Comparison of ENCODE assay signal across 9 mouse cellular contexts in genomic region chr7:141191796-141192685, GRCm38 (mm10). TPM values are rescaled to one million over a fixed set of nuclear protein-coding genes. Genes with fewer than 3 reads are reported as not detected.
DNase-seq lines count a peak whose midpoint lies in the region; ATAC-seq lines count a peak whose summit lies in the region.
"Had no signal": no experiment of that assay in that cellular context is flagged by ENCODE, and none has a peak within 500 bp of the region (broad histone marks: within the 10 kb centered on the region; RNA-seq: fewer than 3 reads in every experiment).

No protein-coding gene starts in this region.

- H3K9ac ChIP-seq in lung, embryonic 16.5 days (ENCODE audit: low read length) = peak overlapping the region; percentile 97; the same call in 1 of the 2 replicates
- no peak overlapping the region; the same call in 1 of the 2 replicates for H3K9ac ChIP-seq in limb, embryonic 15.5 days
- peak overlapping the region; percentile 99; the same call in 1 of the 2 replicates for H3K9ac ChIP-seq in stomach, embryonic 16.5 days (ENCODE audit: low read length)

- peaks cover 3% of the 10 kb centered on the region; the same call in 1 of the 2 replicates for H3K27me3 ChIP-seq in lung, embryonic 16.5 days (ENCODE audit: control insufficient read depth, insufficient read depth, low read depth, low read length)
- H3K27me3 ChIP-seq in limb, embryonic 15.5 days = no peaks in the 10 kb centered on the region
- H3K27me3 ChIP-seq in stomach, embryonic 16.5 days (ENCODE audit: control insufficient read depth, insufficient read depth, low read length) = no peaks in the 10 kb centered on the region

- peak overlapping the region; percentile 94 for H3K4me3 ChIP-seq in lung, embryonic 16.5 days (ENCODE audit: low read length)
- H3K4me3 ChIP-seq in limb, embryonic 15.5 days = peak overlapping the region; percentile 78
- H3K4me3 ChIP-seq in stomach, embryonic 16.5 days (replicated peaks; ENCODE audit: low read length) = peak overlapping the region; percentile 95

- H3K27ac ChIP-seq in lung, embryonic 16.5 days (ENCODE audit: low read length) = no peak overlapping the region
- no peak overlapping the region for H3K27ac ChIP-seq in limb, embryonic 15.5 days
- H3K27ac ChIP-seq in stomach, embryonic 16.5 days (ENCODE audit: low read length) = no peak overlapping the region

- peak; percentile 56 for DNase-seq in cerebellum, adult 11-12 months
- no peak for DNase-seq in cerebellum, postnatal 4 days (ENCODE audit: low spot score in 2 of 2)
- no peak for DNase-seq in lung, postnatal 4 days
- no peak for DNase-seq in layer of hippocampus, adult 8-10 months (ENCODE audit: low spot score in 2 of 2)
- DNase-seq: kidney, adult 18-20 months had no signal

- peaks cover 19% of the 10 kb centered on the region for H3K4me1 ChIP-seq in lung, embryonic 16.5 days (replicated peaks; ENCODE audit: control insufficient read depth, insufficient read depth, low read length)
- peaks cover 28% of the 10 kb centered on the region for H3K4me1 ChIP-seq in limb, embryonic 15.5 days
- peaks cover 25% of the 10 kb centered on the region for H3K4me1 ChIP-seq in stomach, embryonic 16.5 days (ENCODE audit: control insufficient read depth, insufficient read depth, low read length)

- 84% methylated on average over 24 of the region's 24 CpGs for WGBS in lung, embryonic 16.5 days
- WGBS in limb, embryonic 15.5 days = 87% methylated on average over 24 of the region's 24 CpGs
- WGBS in stomach, embryonic 16.5 days = 89% methylated on average over 24 of the region's 24 CpGs

- ATAC-seq in lung, embryonic 16.5 days (ENCODE audit: low read depth) = no peak
- ATAC-seq in limb, embryonic 15.5 days (ENCODE audit: insufficient number of reproducible peaks, low FRiP score, low TSS enrichment, low read depth) = no peak
- ATAC-seq in stomach, embryonic 16.5 days (ENCODE audit: insufficient read depth, low FRiP score) = no peak
- ATAC-seq in frontal cortex, adult (ENCODE audit: low TSS enrichment) = no peak

- H3K36me3 ChIP-seq in lung, embryonic 16.5 days (ENCODE audit: control insufficient read depth, insufficient read depth, low read length) = peaks cover 35% of the 10 kb centered on the region
- H3K36me3 ChIP-seq in limb, embryonic 15.5 days = peaks cover 36% of the 10 kb centered on the region
- peaks cover 13% of the 10 kb centered on the region for H3K36me3 ChIP-seq in stomach, embryonic 16.5 days (ENCODE audit: control insufficient read depth, insufficient read depth, low read length)

- peak overlapping the region; percentile 87 for H3K4me2 ChIP-seq in lung, embryonic 16.5 days (ENCODE audit: low read depth, low read length)
- peak overlapping the region; percentile 93 for H3K4me2 ChIP-seq in limb, embryonic 15.5 days
- peak overlapping the region; percentile 93 for H3K4me2 ChIP-seq in stomach, embryonic 16.5 days (ENCODE audit: low read depth, low read length)

- no peaks in the 10 kb centered on the region for H3K9me3 ChIP-seq in lung, embryonic 16.5 days (ENCODE audit: control insufficient read depth, low read length)
- H3K9me3 ChIP-seq in limb, embryonic 15.5 days = no peaks in the 10 kb centered on the region
- no peaks in the 10 kb centered on the region for H3K9me3 ChIP-seq in stomach, embryonic 16.5 days (replicated peaks; ENCODE audit: control insufficient read depth, low read length)

RNA-seq across cellular contexts. Expression of gene Hras, which starts 1.8 kb away (rescaled TPM):
- polyA plus RNA-seq in lung, embryonic 16.5 days (2015; fragmentation: Nextera tagmentation; extraction: Ambion mirVana) = 48.5 and 48.8 TPM in 2 replicates
- polyA plus RNA-seq in limb, embryonic 15.5 days (2015; fragmentation: Nextera tagmentation; extraction: Ambion mirVana) = 164 and 165 TPM in 2 replicates
- 45.1 and 48.0 TPM in 2 replicates for polyA plus RNA-seq in stomach, embryonic 16.5 days (2015; fragmentation: Nextera tagmentation; extraction: Ambion mirVana)
- 100 to 1,000 TPM; 181 to 211 (median 191) TPM for total RNA-seq in layer of hippocampus, adult 8-10 months (2022)

RNA-seq across cellular contexts. Expression of gene Lrrc56, which starts 1.9 kb away (rescaled TPM):
- polyA plus RNA-seq in lung, embryonic 16.5 days (2015; fragmentation: Nextera tagmentation; extraction: Ambion mirVana) = 8.6 and 8.9 TPM in 2 replicates
- 8.0 and 9.0 TPM in 2 replicates for polyA plus RNA-seq in limb, embryonic 15.5 days (2015; fragmentation: Nextera tagmentation; extraction: Ambion mirVana)
- polyA plus RNA-seq in stomach, embryonic 16.5 days (2015; fragmentation: Nextera tagmentation; extraction: Ambion mirVana) = 7.1 TPM in 2 replicates
- 1 to 10 TPM; 3.6 to 5.6 (median 5.1) TPM for total RNA-seq in layer of hippocampus, adult 8-10 months (2022)

RNA-seq across cellular contexts. Expression of gene Rnh1, which starts 19.4 kb away (rescaled TPM):
- polyA plus RNA-seq in lung, embryonic 16.5 days (2015; fragmentation: Nextera tagmentation; extraction: Ambion mirVana) = 153 and 165 TPM in 2 replicates
- 279 and 294 TPM in 2 replicates for polyA plus RNA-seq in limb, embryonic 15.5 days (2015; fragmentation: Nextera tagmentation; extraction: Ambion mirVana)
- polyA plus RNA-seq in stomach, embryonic 16.5 days (2015; fragmentation: Nextera tagmentation; extraction: Ambion mirVana) = 240 and 265 TPM in 2 replicates
- total RNA-seq in layer of hippocampus, adult 8-10 months (2022) = 10 to 100 TPM; 37.5 to 49.4 (median 42.2) TPM

RNA-seq across cellular contexts. Expression of gene Lmntd2, which starts 21.8 kb away (rescaled TPM):
- polyA plus RNA-seq in lung, embryonic 16.5 days (2015; fragmentation: Nextera tagmentation; extraction: Ambion mirVana) = 1.3 and 1.4 TPM in 2 replicates
- polyA plus RNA-seq in limb, embryonic 15.5 days (2015; fragmentation: Nextera tagmentation; extraction: Ambion mirVana) = 1.7 and 2.2 TPM in 2 replicates
- polyA plus RNA-seq in stomach, embryonic 16.5 days (2015; fragmentation: Nextera tagmentation; extraction: Ambion mirVana) = 4.8 and 6.3 TPM in 2 replicates
- not detected for total RNA-seq in layer of hippocampus, adult 8-10 months (2022)

RNA-seq across cellular contexts. Expression of gene Rassf7, which starts 23.6 kb away (rescaled TPM):
- 69.4 and 86.6 TPM in 2 replicates for polyA plus RNA-seq in lung, embryonic 16.5 days (2015; fragmentation: Nextera tagmentation; extraction: Ambion mirVana)
- 56.1 and 58.6 TPM in 2 replicates for polyA plus RNA-seq in limb, embryonic 15.5 days (2015; fragmentation: Nextera tagmentation; extraction: Ambion mirVana)
- polyA plus RNA-seq in stomach, embryonic 16.5 days (2015; fragmentation: Nextera tagmentation; extraction: Ambion mirVana) = 82.3 and 104 TPM in 2 replicates
- total RNA-seq in layer of hippocampus, adult 8-10 months (2022) = 1 to 10 TPM in 2 of 4 experiments, under 1 TPM in 2; 0.71 to 2.0 (median 1.00) TPM
